Mouse (Mus musculus): ENCODE measurements around the gene Adgrl3. TPM values are rescaled to one million over a fixed set of nuclear protein-coding genes. Genes with fewer than 3 reads are reported as not detected.

The Adgrl3 gene
- polyA plus RNA-seq, 1 experiment from 2014 or later, result 66.3 TPM

DNA sequence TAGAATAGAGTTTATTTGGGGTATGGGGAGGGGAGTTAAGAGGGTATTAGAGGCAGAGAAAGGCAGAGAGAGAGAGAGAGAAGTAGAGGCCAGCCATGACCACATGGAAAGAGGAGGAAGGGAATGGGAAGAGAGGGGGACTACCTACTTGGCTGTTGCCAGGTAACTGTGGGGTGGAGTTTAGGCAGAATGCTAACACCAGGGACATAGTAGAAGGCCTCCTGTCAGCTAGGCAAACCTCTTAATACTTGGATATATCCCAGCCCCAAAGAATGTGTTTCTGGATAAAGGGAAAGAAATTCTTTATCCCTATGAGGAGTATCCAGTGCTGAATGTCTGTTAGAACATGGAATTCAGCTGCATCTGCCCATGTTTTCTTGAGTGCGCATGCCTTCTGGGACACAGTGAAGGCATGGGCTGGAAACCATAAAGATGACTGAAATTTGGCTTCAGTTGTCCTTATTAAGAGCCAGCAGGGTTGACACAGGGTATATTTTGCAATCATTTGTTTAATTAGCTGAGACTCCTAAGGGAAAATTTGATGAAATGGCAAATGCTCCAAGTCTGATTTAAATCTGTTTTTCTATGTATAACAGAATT, 573.6 kb downstream of the Adgrl3 start:
- no peak overlapping the region for H3K27ac ChIP-seq
- H3K36me3 ChIP-seq, result no peaks in the 10 kb centered on the region
- no peaks in the 10 kb centered on the region for H3K27me3 ChIP-seq
- no peak overlapping the region for H3K9ac ChIP-seq
- peaks cover 7% of the 10 kb centered on the region; the same call in 1 of the 2 replicates for H3K4me1 ChIP-seq
- H3K4me3 ChIP-seq, result no peak overlapping the region
- no peak overlapping the region for H3K4me2 ChIP-seq (replicated peaks)
- ATAC-seq (ENCODE audit: low FRiP score, low read depth), result no peak
- WGBS, result 88% methylated on average over 1 of the region's 1 CpGs
- no peaks in the 10 kb centered on the region for H3K9me3 ChIP-seq

DNA sequence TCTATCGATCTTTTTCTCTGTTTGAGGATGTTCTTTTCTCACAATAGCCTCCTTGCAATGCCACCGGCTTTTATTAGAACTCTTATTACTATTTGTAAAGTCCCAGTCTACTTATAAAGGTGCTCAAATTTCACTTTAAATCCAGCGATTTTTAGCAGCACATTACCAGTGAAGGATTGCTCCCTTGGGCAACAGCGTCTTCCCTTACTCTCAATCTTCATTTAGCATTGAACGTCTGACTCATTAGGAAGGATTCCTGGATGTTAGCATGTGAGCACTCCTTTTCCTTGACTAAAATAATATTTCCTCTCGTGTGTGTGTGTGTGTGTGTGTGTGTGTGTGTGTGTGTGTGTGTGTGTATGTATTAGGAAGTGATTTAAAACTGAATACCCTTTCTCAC, 578.1 kb downstream of the Adgrl3 start:
- Histone ChIP-seq H3K9me3 (no peaks in the 10 kb centered on the region), H3K27me3 (no peaks in the 10 kb centered on the region), H3K36me3 (no peaks in the 10 kb centered on the region), H3K9ac (no peak overlapping the region), H3K4me1 (peaks cover 16% of the 10 kb centered on the region), H3K4me2 (replicated peaks) (no peak overlapping the region), H3K27ac (no peak overlapping the region), H3K4me3 (no peak overlapping the region)
- no peak for ATAC-seq (ENCODE audit: low FRiP score, low read depth)
- 20% methylated on average over 6 of the region's 6 CpGs for WGBS

DNA sequence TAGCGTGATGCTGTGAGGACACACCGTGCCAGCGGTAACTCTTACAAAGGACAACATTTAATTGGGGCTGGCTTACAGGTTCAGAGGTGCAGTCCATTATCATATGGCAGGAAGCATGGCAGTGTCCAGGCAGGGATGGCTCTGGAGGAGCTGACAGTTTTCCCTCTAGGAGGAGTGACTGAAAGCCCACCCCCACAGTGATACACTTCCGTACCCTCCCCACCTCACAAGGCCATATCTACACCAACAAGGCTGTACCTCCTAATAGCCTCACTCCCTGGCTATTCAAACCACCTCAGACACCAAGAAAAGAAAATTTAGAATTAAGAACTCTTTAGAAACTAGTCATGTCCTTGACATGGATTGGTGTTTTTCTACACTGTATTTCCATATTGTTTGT, 583.0 kb downstream of the Adgrl3 start:
- 95% methylated on average over 4 of the region's 4 CpGs for WGBS
- Histone ChIP-seq H3K27ac (no peak overlapping the region), H3K4me1 (peaks cover 11% of the 10 kb centered on the region; the same call in 1 of the 2 replicates), H3K4me3 (no peak overlapping the region), H3K9me3 (no peaks in the 10 kb centered on the region), H3K9ac (no peak overlapping the region), H3K4me2 (replicated peaks) (no peak overlapping the region), H3K36me3 (no peaks in the 10 kb centered on the region), H3K27me3 (no peaks in the 10 kb centered on the region)
- no peak for ATAC-seq (ENCODE audit: low FRiP score, low read depth)

DNA sequence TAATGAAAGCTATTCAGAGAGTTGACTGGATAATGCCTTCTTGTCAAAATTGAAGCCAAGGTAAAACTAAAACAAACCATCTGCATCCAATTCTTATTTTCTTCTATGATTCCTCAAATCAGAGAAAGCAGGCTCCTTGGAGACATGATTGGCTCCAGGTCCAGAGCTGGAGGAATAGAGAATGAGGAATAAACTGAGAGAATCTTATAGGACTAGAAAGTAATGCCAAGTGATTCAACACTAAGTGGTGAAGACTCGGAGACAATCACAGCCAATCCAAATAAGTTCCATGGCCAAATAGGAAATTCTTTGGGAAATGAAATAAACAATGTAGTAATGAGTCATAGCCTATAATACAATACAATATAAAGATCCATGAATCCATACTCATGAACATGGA, 585.7 kb downstream of the Adgrl3 start:
- ATAC-seq (ENCODE audit: low FRiP score, low read depth), result no peak
- Histone ChIP-seq H3K9ac (no peak overlapping the region), H3K4me2 (replicated peaks) (no peak overlapping the region), H3K4me1 (peaks cover 15% of the 10 kb centered on the region; the same call in 1 of the 2 replicates), H3K9me3 (no peaks in the 10 kb centered on the region), H3K27me3 (no peaks in the 10 kb centered on the region), H3K4me3 (no peak overlapping the region), H3K27ac (no peak overlapping the region), H3K36me3 (no peaks in the 10 kb centered on the region)
- WGBS, result 81% methylated on average over 1 of the region's 1 CpGs

DNA sequence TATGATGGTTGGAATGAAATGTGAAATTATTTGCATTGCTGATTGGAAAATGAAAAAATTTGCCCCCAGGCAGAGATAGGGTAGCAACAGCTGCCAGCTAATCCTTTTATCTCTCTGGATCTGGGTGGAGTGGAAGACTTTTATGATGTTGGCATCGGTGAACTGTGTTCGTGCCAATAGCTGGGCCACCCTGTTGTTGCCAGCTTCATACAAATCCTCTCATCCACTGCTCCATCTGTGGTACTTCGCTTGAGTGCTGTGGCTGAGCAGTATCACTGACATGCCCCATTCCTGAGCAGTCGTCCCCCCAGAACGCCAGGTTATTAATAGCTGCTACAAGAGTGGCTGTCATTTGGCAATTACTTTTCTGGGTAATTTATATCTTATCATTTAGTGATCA, 590.3 kb downstream of the Adgrl3 start:
- Histone ChIP-seq H3K9me3 (no peaks in the 10 kb centered on the region), H3K9ac (no peak overlapping the region), H3K4me3 (no peak overlapping the region), H3K4me2 (replicated peaks) (no peak overlapping the region), H3K27ac (no peak overlapping the region), H3K4me1 (peaks cover 18% of the 10 kb centered on the region), H3K27me3 (no peaks in the 10 kb centered on the region), H3K36me3 (no peaks in the 10 kb centered on the region)
- WGBS, result 68% methylated on average over 5 of the region's 5 CpGs
- ATAC-seq (ENCODE audit: low FRiP score, low read depth), result no peak

DNA sequence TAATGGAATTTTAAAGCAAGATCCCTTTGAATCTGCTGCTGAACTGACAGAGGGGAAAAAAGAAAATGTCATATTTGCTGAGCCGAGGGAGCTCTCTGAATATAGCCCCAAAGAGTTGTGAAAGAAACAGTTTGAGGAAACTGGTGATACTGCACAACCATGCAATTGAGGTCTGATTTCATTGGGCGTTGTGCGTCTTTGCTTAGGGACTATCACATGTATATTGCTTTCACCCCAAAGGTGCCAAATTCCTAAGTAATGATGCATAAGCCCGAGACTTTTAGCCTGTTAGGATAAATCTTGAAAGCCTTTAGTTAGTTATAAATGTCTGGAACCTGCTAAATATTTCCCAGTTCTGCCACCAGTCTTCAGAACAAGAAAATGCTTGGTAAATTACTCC, 594.7 kb downstream of the Adgrl3 start:
- Histone ChIP-seq H3K4me2 (replicated peaks) (0 out of 2 replicates have a peak overlapping the region, but pooled peaks have one; percentile 15), H3K9me3 (no peaks in the 10 kb centered on the region), H3K27me3 (no peaks in the 10 kb centered on the region), H3K27ac (peak overlapping the region; percentile 35; the same call in 1 of the 2 replicates), H3K4me1 (peaks cover 28% of the 10 kb centered on the region), H3K36me3 (no peaks in the 10 kb centered on the region), H3K4me3 (no peak overlapping the region), H3K9ac (no peak overlapping the region)
- ATAC-seq (ENCODE audit: low FRiP score, low read depth), result peak; percentile 72; the same call in 1 of the 2 replicates
- WGBS, result 11% methylated on average over 4 of the region's 4 CpGs

DNA sequence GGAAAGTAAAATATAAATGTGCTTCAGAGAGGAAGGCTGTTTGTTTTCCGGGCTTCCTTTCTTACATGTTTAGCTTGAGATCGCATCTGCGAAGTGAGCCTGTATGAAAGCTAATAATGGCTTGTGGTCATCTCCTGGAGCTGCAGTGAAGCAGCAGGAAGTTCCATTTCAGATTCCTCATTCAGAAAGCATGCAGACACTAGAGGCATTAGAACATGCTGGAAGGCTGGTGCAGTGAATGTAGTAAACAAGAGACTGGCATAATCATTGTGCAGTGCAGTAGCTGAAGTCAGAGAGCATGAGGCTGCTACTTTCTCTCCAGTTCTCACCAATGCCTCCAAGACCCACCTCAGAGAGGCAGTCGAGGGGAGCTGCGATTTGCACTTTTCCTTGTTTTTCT, 601.2 kb downstream of the Adgrl3 start:
- no peak overlapping the region for H3K9ac ChIP-seq
- H3K4me1 ChIP-seq, result peaks cover under 1% of the 10 kb centered on the region; the same call in 1 of the 2 replicates
- no peak overlapping the region for H3K27ac ChIP-seq
- no peak for ATAC-seq (ENCODE audit: low FRiP score, low read depth)
- no peaks in the 10 kb centered on the region for H3K27me3 ChIP-seq
- H3K36me3 ChIP-seq, result 0 out of 2 replicates have a peak, but pooled peaks cover 3% of the 10 kb centered on the region
- WGBS, result 80% methylated on average over 5 of the region's 5 CpGs
- H3K9me3 ChIP-seq, result no peaks in the 10 kb centered on the region
- H3K4me2 ChIP-seq (replicated peaks), result no peak overlapping the region
- no peak overlapping the region for H3K4me3 ChIP-seq

DNA sequence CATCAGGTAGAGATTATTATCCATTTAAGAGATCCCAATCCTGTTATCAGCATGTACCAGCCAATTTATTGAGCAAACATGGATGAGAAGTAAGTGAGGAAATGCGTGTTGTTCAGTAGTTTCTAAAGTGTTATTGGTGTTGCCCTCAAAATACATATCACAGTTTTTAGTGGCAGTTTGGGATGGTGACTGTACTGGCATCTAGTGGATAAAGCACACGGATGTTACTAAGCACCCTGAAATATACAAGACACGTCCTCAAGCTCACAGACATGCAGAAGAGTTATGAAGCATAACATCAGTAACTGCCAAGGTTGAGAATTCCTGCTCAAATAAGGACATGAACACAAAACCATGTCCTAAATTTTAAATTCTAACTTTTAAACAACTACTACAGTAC, 601.8 kb downstream of the Adgrl3 start:
- no peak overlapping the region for H3K4me3 ChIP-seq
- 72% methylated on average over 3 of the region's 3 CpGs for WGBS
- 0 out of 2 replicates have a peak, but pooled peaks cover 3% of the 10 kb centered on the region for H3K36me3 ChIP-seq
- no peak overlapping the region for H3K9ac ChIP-seq
- ATAC-seq (ENCODE audit: low FRiP score, low read depth), result no peak
- no peaks in the 10 kb centered on the region for H3K27me3 ChIP-seq
- H3K27ac ChIP-seq, result no peak overlapping the region
- H3K4me2 ChIP-seq (replicated peaks), result no peak overlapping the region
- no peaks in the 10 kb centered on the region for H3K9me3 ChIP-seq
- H3K4me1 ChIP-seq, result no peaks in the 10 kb centered on the region

DNA sequence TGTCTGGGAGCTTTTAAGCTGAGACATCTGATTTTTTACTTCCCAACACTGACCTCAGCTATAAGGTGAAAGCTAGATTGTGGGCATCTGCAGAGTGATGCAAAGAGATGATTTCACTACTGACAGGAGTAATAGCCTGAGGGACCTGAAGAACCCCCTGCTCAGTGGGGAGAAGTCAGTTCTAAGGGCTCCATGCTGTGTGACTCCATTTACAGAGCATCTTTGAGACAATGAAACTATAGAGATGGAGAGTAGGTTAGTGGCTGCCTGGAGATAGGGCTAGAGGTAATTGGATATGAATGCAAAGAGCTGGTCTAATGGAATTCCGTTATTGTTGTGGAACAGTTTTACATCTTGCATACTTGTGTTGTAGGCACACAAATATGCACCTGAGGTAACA, 603.9 kb downstream of the Adgrl3 start:
- no peaks in the 10 kb centered on the region for H3K4me1 ChIP-seq
- no peak overlapping the region for H3K4me3 ChIP-seq
- H3K27ac ChIP-seq, result no peak overlapping the region
- no peaks in the 10 kb centered on the region for H3K27me3 ChIP-seq
- no peaks in the 10 kb centered on the region for H3K9me3 ChIP-seq
- 0 out of 2 replicates have a peak, but pooled peaks cover 3% of the 10 kb centered on the region for H3K36me3 ChIP-seq
- WGBS, result 64% methylated on average over 1 of the region's 1 CpGs
- no peak overlapping the region for H3K4me2 ChIP-seq (replicated peaks)
- H3K9ac ChIP-seq, result no peak overlapping the region
- no peak for ATAC-seq (ENCODE audit: low FRiP score, low read depth)

DNA sequence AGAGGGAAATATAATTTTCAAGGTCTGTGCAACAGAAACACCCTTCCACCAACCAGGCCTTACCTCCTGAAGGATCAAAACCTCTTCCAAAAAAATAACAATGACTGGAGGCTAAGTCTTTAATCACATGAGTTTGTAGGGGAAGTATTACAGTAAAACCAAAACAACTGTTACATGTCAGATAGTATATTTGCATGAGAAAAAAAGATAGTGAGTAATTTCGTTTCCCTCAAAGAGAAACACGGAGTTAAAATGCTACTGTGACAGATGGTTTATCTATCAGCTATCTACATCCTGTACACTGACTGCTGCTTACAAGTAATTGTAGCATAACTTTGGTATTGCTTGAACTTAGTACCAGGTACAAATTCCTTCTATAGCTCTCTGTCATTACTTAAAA, 616.2 kb downstream of the Adgrl3 start:
- Histone ChIP-seq H3K27me3 (no peaks in the 10 kb centered on the region), H3K9me3 (no peaks in the 10 kb centered on the region), H3K36me3 (no peaks in the 10 kb centered on the region), H3K9ac (no peak overlapping the region), H3K27ac (no peak overlapping the region), H3K4me1 (0 out of 2 replicates have a peak, but pooled peaks cover 4% of the 10 kb centered on the region), H3K4me3 (no peak overlapping the region), H3K4me2 (replicated peaks) (no peak overlapping the region)
- ATAC-seq (ENCODE audit: low FRiP score, low read depth), result no peak
- 74% methylated on average over 2 of the region's 2 CpGs for WGBS

DNA sequence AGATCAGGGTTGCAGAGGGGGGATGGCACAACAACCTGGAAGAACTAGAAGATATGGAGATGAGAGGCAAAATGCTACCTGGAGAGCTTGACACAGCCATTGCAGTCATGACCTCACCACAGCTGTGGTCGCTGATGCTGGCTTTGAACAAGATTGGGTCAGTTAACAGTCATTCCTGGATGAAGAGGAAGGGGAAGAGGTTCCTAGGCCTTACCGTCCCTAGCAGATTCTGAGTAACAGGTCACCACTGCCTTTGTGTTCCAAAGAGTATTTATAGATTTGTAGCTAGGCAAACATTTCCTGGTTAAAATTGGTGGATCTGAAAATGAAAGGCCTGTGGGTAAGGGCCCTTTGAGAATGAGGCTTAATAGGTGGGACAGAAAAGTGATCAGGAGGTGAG, 618.5 kb downstream of the Adgrl3 start:
- H3K9me3 ChIP-seq, result no peaks in the 10 kb centered on the region
- no peak overlapping the region for H3K9ac ChIP-seq
- H3K27me3 ChIP-seq, result no peaks in the 10 kb centered on the region
- H3K4me2 ChIP-seq (replicated peaks), result no peak overlapping the region
- H3K4me1 ChIP-seq, result 0 out of 2 replicates have a peak, but pooled peaks cover 4% of the 10 kb centered on the region
- H3K27ac ChIP-seq, result no peak overlapping the region
- H3K36me3 ChIP-seq, result no peaks in the 10 kb centered on the region
- WGBS, result 73% methylated on average over 2 of the region's 2 CpGs
- no peak overlapping the region for H3K4me3 ChIP-seq
- no peak for ATAC-seq (ENCODE audit: low FRiP score, low read depth)

DNA sequence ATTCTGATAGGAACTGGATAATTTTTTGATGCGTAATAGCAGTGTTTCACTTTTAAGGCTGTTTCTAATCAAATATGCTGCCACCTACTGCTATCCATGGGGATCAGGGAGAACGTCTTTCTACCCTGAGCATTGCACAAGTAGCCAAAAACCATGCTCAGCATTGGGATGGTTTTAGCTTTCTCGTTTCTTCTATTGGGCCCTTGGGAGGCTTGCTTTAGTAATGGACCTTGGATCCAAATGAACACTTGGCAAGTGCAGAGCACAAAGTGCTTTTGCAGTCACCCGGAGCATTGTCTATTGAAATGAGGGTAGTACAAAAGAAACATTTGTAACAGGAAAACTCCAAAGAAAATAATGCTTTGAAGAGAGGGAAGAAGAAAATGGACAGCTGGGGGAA, 620.2 kb downstream of the Adgrl3 start:
- no peaks in the 10 kb centered on the region for H3K27me3 ChIP-seq
- 0 out of 2 replicates have a peak, but pooled peaks cover 4% of the 10 kb centered on the region for H3K4me1 ChIP-seq
- no peaks in the 10 kb centered on the region for H3K36me3 ChIP-seq
- no peak overlapping the region for H3K27ac ChIP-seq
- H3K4me3 ChIP-seq, result no peak overlapping the region
- H3K4me2 ChIP-seq (replicated peaks), result no peak overlapping the region
- H3K9ac ChIP-seq, result no peak overlapping the region
- 50% methylated on average over 4 of the region's 4 CpGs for WGBS
- H3K9me3 ChIP-seq, result no peaks in the 10 kb centered on the region
- no peak for ATAC-seq (ENCODE audit: low FRiP score, low read depth)

DNA sequence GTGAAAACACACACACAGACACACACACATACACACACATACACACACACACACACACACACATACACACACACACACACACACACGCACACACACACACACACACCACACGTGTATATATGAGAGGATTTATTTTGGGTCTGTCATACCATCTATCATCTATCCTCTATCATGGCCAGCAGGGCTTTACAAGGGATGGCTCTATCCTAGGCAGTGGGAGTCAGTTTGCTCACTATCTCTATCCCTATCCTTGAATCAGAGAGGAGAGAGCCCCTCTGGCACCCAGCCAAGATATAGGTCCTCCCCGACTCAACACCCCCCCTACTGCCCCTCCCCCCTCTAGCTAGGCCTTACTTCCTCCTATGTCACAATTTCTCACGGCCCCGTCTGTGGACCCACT, 625.6 kb downstream of the Adgrl3 start:
- H3K4me2 ChIP-seq (replicated peaks), result no peak overlapping the region
- 80% methylated on average over 5 of the region's 5 CpGs for WGBS
- H3K27me3 ChIP-seq, result no peaks in the 10 kb centered on the region
- H3K9me3 ChIP-seq, result no peaks in the 10 kb centered on the region
- H3K27ac ChIP-seq, result no peak overlapping the region
- H3K4me3 ChIP-seq, result no peak overlapping the region
- H3K36me3 ChIP-seq, result peaks cover 4% of the 10 kb centered on the region; the same call in 1 of the 2 replicates
- peaks cover 5% of the 10 kb centered on the region; the same call in 1 of the 2 replicates for H3K4me1 ChIP-seq
- no peak for ATAC-seq (ENCODE audit: low FRiP score, low read depth)
- no peak overlapping the region for H3K9ac ChIP-seq
